Mouse (Mus musculus) limb, embryonic 15.5 days (tissue): ENCODE measurements around the gene Gm17018. TPM values are rescaled to one million over a fixed set of nuclear protein-coding genes. Genes with fewer than 3 reads are reported as not detected.
A peak's percentile ranks its signal among the peaks of the same experiment; 100 is the strongest.

Source experiments
- ATAC-seq: fragments of 200-750 bp; cut with Nextera tagmentation; 2 replicates; pipeline ENCODE4 v1.8.0; 2017; ENCODE audit warnings: low read depth, moderate TSS enrichment; ENCODE audit not compliant: insufficient number of reproducible peaks, low FRiP score, low TSS enrichment
- H3K27ac ChIP-seq: fragments of 300-500 bp; sonication (generic); 2 replicates; pipeline ENCODE4 v1.5.1; 2015; ENCODE audit warnings: moderate library complexity, mild to moderate bottlenecking, inconsistent platforms
- H3K27me3 ChIP-seq: fragments of 300-500 bp; sonication (generic); 2 replicates; pipeline ENCODE4 v1.6.1; 2015; ENCODE audit warnings: inconsistent platforms
- H3K36me3 ChIP-seq: fragments of 300-500 bp; sonication (generic); 2 replicates; pipeline ENCODE4 v1.6.1; 2015; ENCODE audit warnings: inconsistent platforms
- H3K4me1 ChIP-seq: fragments of 300-500 bp; sonication (generic); 2 replicates; pipeline ENCODE4 v1.6.1; 2015; ENCODE audit warnings: inconsistent platforms
- H3K4me2 ChIP-seq: fragments of 300-500 bp; sonication (generic); 2 replicates; pipeline ENCODE4 v1.6.1; 2015; ENCODE audit warnings: mild to moderate bottlenecking, inconsistent platforms
- H3K4me3 ChIP-seq: fragments of 300-500 bp; sonication (generic); 2 replicates; pipeline ENCODE4 v1.5.1; 2015; ENCODE audit warnings: mild to moderate bottlenecking, inconsistent platforms
- H3K9ac ChIP-seq: fragments of 300-500 bp; sonication (generic); 2 replicates; pipeline ENCODE4 v1.6.1; 2015; ENCODE audit warnings: inconsistent platforms
- H3K9me3 ChIP-seq: fragments of 300-500 bp; sonication (generic); 2 replicates; pipeline ENCODE4 v1.6.1; 2016; ENCODE audit warnings: inconsistent platforms
- WGBS: fragments of 180-500 bp; shearing (Covaris S2); methylation state at CpG from one replicate; pipeline ENCODE4 v1.1.7; 2015; 5-methylcytosine and 5-hydroxymethylcytosine counted together
- polyA plus RNA-seq: library from polyadenylated mRNA; unstranded; fragments of >200 nt; fragmentation: Nextera tagmentation; extraction: Ambion mirVana; gene quantifications from 2 replicates; pipeline ENCODE4 v1.2.1, GENCODE M21; 2015

Gm17018 gene
- polyA plus RNA-seq, 1 experiment from 2014 or later: 33.1 TPM

- Histone ChIP-seq H3K4me2 (no peak overlapping the region), H3K27me3 (peaks cover 11% of the 10 kb centered on the region; the same call in 1 of the 2 replicates), H3K36me3 (peaks cover 34% of the 10 kb centered on the region), H3K4me3 (no peak overlapping the region), H3K27ac (no peak overlapping the region), H3K9me3 (no peaks in the 10 kb centered on the region), H3K4me1 (no peaks in the 10 kb centered on the region), H3K9ac (no peak overlapping the region)
- ATAC-seq: no peak
- WGBS: 46% methylated on average over 6 of the region's 6 CpGs
These were observed 8.2 kb upstream of the Gm17018 start for GRCm38 (mm10) chr19:45552187-45552586.

GRCm38 (mm10) chr19:45554136-45554535 lies 6.3 kb upstream of the Gm17018 start:
- H3K27ac ChIP-seq: no peak overlapping the region
- H3K4me2 ChIP-seq: no peak overlapping the region
- no peaks in the 10 kb centered on the region for H3K9me3 ChIP-seq
- peaks cover 37% of the 10 kb centered on the region for H3K36me3 ChIP-seq
- H3K4me1 ChIP-seq: no peaks in the 10 kb centered on the region
- no peak overlapping the region for H3K9ac ChIP-seq
- ATAC-seq: no peak
- H3K4me3 ChIP-seq: no peak overlapping the region
- H3K27me3 ChIP-seq: 0 out of 2 replicates have a peak, but pooled peaks cover 7% of the 10 kb centered on the region
- 91% methylated on average over 11 of the region's 11 CpGs for WGBS

- no peak for ATAC-seq
- no peak overlapping the region for H3K27ac ChIP-seq
- no peak overlapping the region for H3K4me2 ChIP-seq
- H3K4me1 ChIP-seq: peaks cover 45% of the 10 kb centered on the region
- H3K27me3 ChIP-seq: no peaks in the 10 kb centered on the region
- H3K9me3 ChIP-seq: no peaks in the 10 kb centered on the region
- no peaks in the 10 kb centered on the region for H3K36me3 ChIP-seq
- WGBS: 31% methylated on average over 15 of the region's 15 CpGs
- H3K4me3 ChIP-seq: no peak overlapping the region
- H3K9ac ChIP-seq: no peak overlapping the region
These were observed 5.7 kb downstream of the Gm17018 start for GRCm38 (mm10) chr19:45565925-45566715.

- Histone ChIP-seq H3K9me3 (no peaks in the 10 kb centered on the region), H3K4me2 (no peak overlapping the region), H3K27me3 (no peaks in the 10 kb centered on the region), H3K4me1 (peaks cover 45% of the 10 kb centered on the region), H3K27ac (no peak overlapping the region), H3K4me3 (no peak overlapping the region), H3K9ac (no peak overlapping the region), H3K36me3 (0 out of 2 replicates have a peak, but pooled peaks cover 9% of the 10 kb centered on the region)
- ATAC-seq: no peak
- 18% methylated on average over 14 of the region's 14 CpGs for WGBS
These were observed 7.0 kb downstream of the Gm17018 start for GRCm38 (mm10) chr19:45567367-45567766.

GRCm38 (mm10) chr19:45573033-45573432 lies 12.6 kb downstream of the Gm17018 start:
- 63% methylated on average over 6 of the region's 6 CpGs for WGBS
- no peak overlapping the region for H3K9ac ChIP-seq
- no peak for ATAC-seq
- no peak overlapping the region for H3K27ac ChIP-seq
- H3K4me2 ChIP-seq: no peak overlapping the region
- H3K36me3 ChIP-seq: peaks cover 19% of the 10 kb centered on the region
- no peaks in the 10 kb centered on the region for H3K27me3 ChIP-seq
- no peaks in the 10 kb centered on the region for H3K9me3 ChIP-seq
- no peak overlapping the region for H3K4me3 ChIP-seq
- H3K4me1 ChIP-seq: peaks cover 52% of the 10 kb centered on the region

- peaks cover 25% of the 10 kb centered on the region for H3K36me3 ChIP-seq
- WGBS: 19% methylated on average over 6 of the region's 6 CpGs
- H3K4me3 ChIP-seq: no peak overlapping the region
- no peak for ATAC-seq
- no peak overlapping the region for H3K4me2 ChIP-seq
- H3K9me3 ChIP-seq: no peaks in the 10 kb centered on the region
- H3K4me1 ChIP-seq: peaks cover 49% of the 10 kb centered on the region
- no peak overlapping the region for H3K9ac ChIP-seq
- no peak overlapping the region for H3K27ac ChIP-seq
- H3K27me3 ChIP-seq: no peaks in the 10 kb centered on the region
These were observed 13.4 kb downstream of the Gm17018 start for GRCm38 (mm10) chr19:45573861-45574267.

GRCm38 (mm10) chr19:45574339-45574898 lies 14.0 kb downstream of the Gm17018 start:
- WGBS: 47% methylated on average over 7 of the region's 7 CpGs
- ATAC-seq: no peak
- H3K9me3 ChIP-seq: no peaks in the 10 kb centered on the region
- H3K4me1 ChIP-seq: peaks cover 43% of the 10 kb centered on the region
- peaks cover 27% of the 10 kb centered on the region for H3K36me3 ChIP-seq
- H3K27ac ChIP-seq: peak overlapping the region; percentile 18; the same call in 1 of the 2 replicates
- H3K9ac ChIP-seq: no peak overlapping the region
- H3K4me3 ChIP-seq: no peak overlapping the region
- H3K4me2 ChIP-seq: no peak overlapping the region
- no peaks in the 10 kb centered on the region for H3K27me3 ChIP-seq

- no peak overlapping the region for H3K4me2 ChIP-seq
- no peaks in the 10 kb centered on the region for H3K27me3 ChIP-seq
- H3K4me3 ChIP-seq: no peak overlapping the region
- 53% methylated on average over 19 of the region's 19 CpGs for WGBS
- H3K36me3 ChIP-seq: peaks cover 30% of the 10 kb centered on the region
- no peaks in the 10 kb centered on the region for H3K9me3 ChIP-seq
- ATAC-seq: no peak
- peaks cover 38% of the 10 kb centered on the region for H3K4me1 ChIP-seq
- no peak overlapping the region for H3K9ac ChIP-seq
- H3K27ac ChIP-seq: peak overlapping the region; percentile 18
These were observed 14.7 kb downstream of the Gm17018 start for GRCm38 (mm10) chr19:45574941-45575631.

- no peaks in the 10 kb centered on the region for H3K9me3 ChIP-seq
- H3K27ac ChIP-seq: no peak overlapping the region
- H3K4me3 ChIP-seq: no peak overlapping the region
- H3K9ac ChIP-seq: no peak overlapping the region
- ATAC-seq: no peak
- 24% methylated on average over 8 of the region's 8 CpGs for WGBS
- no peak overlapping the region for H3K4me2 ChIP-seq
- H3K4me1 ChIP-seq: peaks cover 42% of the 10 kb centered on the region
- H3K27me3 ChIP-seq: no peaks in the 10 kb centered on the region
- peaks cover 30% of the 10 kb centered on the region for H3K36me3 ChIP-seq
These were observed 15.2 kb downstream of the Gm17018 start for GRCm38 (mm10) chr19:45575632-45576001.

- no peak for ATAC-seq
- H3K9me3 ChIP-seq: no peaks in the 10 kb centered on the region
- H3K36me3 ChIP-seq: peaks cover 22% of the 10 kb centered on the region
- no peaks in the 10 kb centered on the region for H3K27me3 ChIP-seq
- no peak overlapping the region for H3K27ac ChIP-seq
- H3K4me3 ChIP-seq: no peak overlapping the region
- WGBS: 64% methylated on average over 14 of the region's 14 CpGs
- H3K9ac ChIP-seq: no peak overlapping the region
- H3K4me1 ChIP-seq: peaks cover 50% of the 10 kb centered on the region
- no peak overlapping the region for H3K4me2 ChIP-seq
These were observed 16.8 kb downstream of the Gm17018 start for GRCm38 (mm10) chr19:45577141-45577750.

- Histone ChIP-seq H3K4me3 (no peak overlapping the region), H3K4me1 (peaks cover 52% of the 10 kb centered on the region), H3K9ac (no peak overlapping the region), H3K9me3 (no peaks in the 10 kb centered on the region), H3K27me3 (no peaks in the 10 kb centered on the region), H3K4me2 (no peak overlapping the region), H3K27ac (no peak overlapping the region), H3K36me3 (peaks cover 24% of the 10 kb centered on the region)
- 80% methylated on average over 12 of the region's 12 CpGs for WGBS
- ATAC-seq: no peak
These were observed 18.6 kb downstream of the Gm17018 start for GRCm38 (mm10) chr19:45578976-45579375.

- Histone ChIP-seq H3K4me2 (no peak overlapping the region), H3K4me3 (no peak overlapping the region), H3K9me3 (no peaks in the 10 kb centered on the region), H3K4me1 (peaks cover 48% of the 10 kb centered on the region), H3K9ac (no peak overlapping the region), H3K27me3 (no peaks in the 10 kb centered on the region), H3K27ac (no peak overlapping the region), H3K36me3 (peaks cover 26% of the 10 kb centered on the region)
- no peak for ATAC-seq
- 88% methylated on average over 7 of the region's 7 CpGs for WGBS
These were observed 19.0 kb downstream of the Gm17018 start for GRCm38 (mm10) chr19:45579416-45579815.
